Mouse (Mus musculus): ENCODE data around the gene Esr1. TPM values are rescaled to one million over a fixed set of nuclear protein-coding genes. Genes with fewer than 3 reads are reported as not detected.

Esr1 gene
- polyA plus RNA-seq, 1 experiment: 3.6 TPM

GRCm38 (mm10) chr10:5041254-5041653, 429.9 kb downstream of the Esr1 start:
- no peaks in the 10 kb centered on the region for H3K36me3 ChIP-seq (ENCODE audit: control insufficient read depth, insufficient read depth, low read length)
- no peak for TF ChIP-seq POLR2A (IDR thresholded peaks at IDR 0.05; ENCODE audit: control insufficient read depth, low read depth, low read length)
- no peak for TF ChIP-seq CTCF (IDR thresholded peaks at IDR 0.05; ENCODE audit: control insufficient read depth, insufficient read depth, insufficient replicate concordance, low read depth, low read length)
- H3K27me3 ChIP-seq (ENCODE audit: control insufficient read depth, insufficient read depth, low read length): no peaks in the 10 kb centered on the region
- 0 out of 2 replicates have a peak, but pooled peaks cover 2% of the 10 kb centered on the region for H3K4me1 ChIP-seq (ENCODE audit: control insufficient read depth, insufficient read depth, low read length)
- H3K27ac ChIP-seq (ENCODE audit: control insufficient read depth, insufficient read depth, low read depth, low read length): no peak overlapping the region
- H3K4me3 ChIP-seq (ENCODE audit: control insufficient read depth, low read depth, low read length): no peak overlapping the region

GRCm38 (mm10) chr10:5044481-5044880, 433.1 kb downstream of the Esr1 start:
- Histone ChIP-seq H3K4me3 (ENCODE audit: control insufficient read depth, low read depth, low read length) (no peak overlapping the region), H3K27ac (ENCODE audit: control insufficient read depth, insufficient read depth, low read depth, low read length) (no peak overlapping the region), H3K27me3 (ENCODE audit: control insufficient read depth, insufficient read depth, low read length) (no peaks in the 10 kb centered on the region), H3K36me3 (ENCODE audit: control insufficient read depth, insufficient read depth, low read length) (no peaks in the 10 kb centered on the region), H3K4me1 (ENCODE audit: control insufficient read depth, insufficient read depth, low read length) (0 out of 2 replicates have a peak, but pooled peaks cover 2% of the 10 kb centered on the region)
- TF ChIP-seq CTCF (IDR thresholded peaks at IDR 0.05; ENCODE audit: control insufficient read depth, insufficient read depth, insufficient replicate concordance, low read depth, low read length) (no peak), POLR2A (IDR thresholded peaks at IDR 0.05; ENCODE audit: control insufficient read depth, low read depth, low read length) (no peak)

GRCm38 (mm10) chr10:5045213-5045612, 433.8 kb downstream of the Esr1 start:
- TF ChIP-seq POLR2A (IDR thresholded peaks at IDR 0.05; ENCODE audit: control insufficient read depth, low read depth, low read length) (no peak), CTCF (IDR thresholded peaks at IDR 0.05; ENCODE audit: control insufficient read depth, insufficient read depth, insufficient replicate concordance, low read depth, low read length) (no peak)

GRCm38 (mm10) chr10:5045671-5046070, 434.3 kb downstream of the Esr1 start:
- H3K4me3 ChIP-seq (ENCODE audit: control insufficient read depth, low read depth, low read length): no peak overlapping the region
- H3K36me3 ChIP-seq (ENCODE audit: control insufficient read depth, insufficient read depth, low read length): no peaks in the 10 kb centered on the region
- TF ChIP-seq POLR2A (IDR thresholded peaks at IDR 0.05; ENCODE audit: control insufficient read depth, low read depth, low read length) (no peak), CTCF (IDR thresholded peaks at IDR 0.05; ENCODE audit: control insufficient read depth, insufficient read depth, insufficient replicate concordance, low read depth, low read length) (no peak)
- H3K4me1 ChIP-seq (ENCODE audit: control insufficient read depth, insufficient read depth, low read length): 0 out of 2 replicates have a peak, but pooled peaks cover 2% of the 10 kb centered on the region
- no peaks in the 10 kb centered on the region for H3K27me3 ChIP-seq (ENCODE audit: control insufficient read depth, insufficient read depth, low read length)
- H3K27ac ChIP-seq (ENCODE audit: control insufficient read depth, insufficient read depth, low read depth, low read length): no peak overlapping the region

More at GRCm38 (mm10) chr10:5045213-5045612, 433.8 kb downstream of the Esr1 start:
- Histone ChIP-seq H3K27ac (ENCODE audit: control insufficient read depth, insufficient read depth, low read depth, low read length) (no peak overlapping the region), H3K4me3 (ENCODE audit: control insufficient read depth, low read depth, low read length) (no peak overlapping the region), H3K27me3 (ENCODE audit: control insufficient read depth, insufficient read depth, low read length) (no peaks in the 10 kb centered on the region), H3K4me1 (ENCODE audit: control insufficient read depth, insufficient read depth, low read length) (0 out of 2 replicates have a peak, but pooled peaks cover 2% of the 10 kb centered on the region), H3K36me3 (ENCODE audit: control insufficient read depth, insufficient read depth, low read length) (no peaks in the 10 kb centered on the region)

Other genes with a start within 250 kb of the Esr1 start
- 2.3 TPM in 2 replicates for gene Zbtb2, start 223.5 kb upstream of the Esr1 start, polyA plus RNA-seq (2012; rRNA removed)
- gene Rmnd1, start 179.2 kb upstream of the Esr1 start, polyA plus RNA-seq (2012; rRNA removed): 115 and 118 TPM in 2 replicates
- gene Armt1, start 179.1 kb upstream of the Esr1 start, polyA plus RNA-seq (2012; rRNA removed): 57.2 and 58.6 TPM in 2 replicates
- 0.53 and 0.93 TPM in 2 replicates for gene Ccdc170, start 129.1 kb upstream of the Esr1 start, polyA plus RNA-seq (2012; rRNA removed)